Mouse (Mus musculus) lung, embryonic 16.5 days (tissue): ENCODE data around the gene Lst1. TPM values are rescaled to one million over a fixed set of nuclear protein-coding genes. Genes with fewer than 3 reads are reported as not detected.
A peak's percentile ranks its signal among the peaks of the same experiment; 100 is the strongest.

Experiments
- ATAC-seq: fragments of 200-750 bp; cut with Nextera tagmentation; 2 replicates; pipeline ENCODE4 v1.8.0; 2017; ENCODE audit warnings: low read depth, mild to moderate bottlenecking, moderate library complexity
- H3K27ac ChIP-seq: fragments of 300-500 bp; sonication (generic); 2 replicates; pipeline ENCODE4 v1.5.1; 2014; ENCODE audit warnings: mild to moderate bottlenecking, control low read depth, low read length
- H3K27me3 ChIP-seq: fragments of 300-500 bp; sonication (generic); 2 replicates; pipeline ENCODE4 v1.6.1; 2014; ENCODE audit warnings: low read depth, low read length, mixed read lengths; ENCODE audit not compliant: control insufficient read depth, insufficient read depth
- H3K36me3 ChIP-seq: fragments of 300-500 bp; sonication (generic); 2 replicates; pipeline ENCODE4 v1.6.1; 2014; ENCODE audit warnings: low read length; ENCODE audit not compliant: control insufficient read depth, insufficient read depth
- H3K4me1 ChIP-seq: fragments of 300-500 bp; sonication (generic); replicated peaks from 2 replicates; pipeline ENCODE4 v1.6.1; 2014; ENCODE audit warnings: low read length, mixed read lengths; ENCODE audit not compliant: control insufficient read depth, insufficient read depth
- H3K4me2 ChIP-seq: fragments of 300-500 bp; sonication (generic); 2 replicates; pipeline ENCODE4 v1.6.1; 2014; ENCODE audit warnings: low read depth, low read length, control low read depth
- H3K4me3 ChIP-seq: fragments of 300-500 bp; sonication (generic); 2 replicates; pipeline ENCODE4 v1.5.1; 2014; ENCODE audit warnings: mild to moderate bottlenecking, low read length, control low read depth
- H3K9ac ChIP-seq: fragments of 300-500 bp; sonication (generic); 2 replicates; pipeline ENCODE4 v1.6.1; 2014; ENCODE audit warnings: low read length, control low read depth
- H3K9me3 ChIP-seq: fragments of 300-500 bp; sonication (generic); 2 replicates; pipeline ENCODE4 v1.6.1; 2016; ENCODE audit warnings: low read length; ENCODE audit not compliant: control insufficient read depth
- WGBS: fragments of 180-500 bp; shearing (Covaris S2); extraction: QIAGEN DNeasy Blood & Tissue Kit; methylation state at CpG from one replicate; pipeline ENCODE4 v1.1.7; 2014; 5-methylcytosine and 5-hydroxymethylcytosine counted together
- polyA plus RNA-seq: library from polyadenylated mRNA; unstranded; fragments of >200 nt; fragmentation: Nextera tagmentation; extraction: Ambion mirVana; gene quantifications from 2 replicates; pipeline ENCODE4 v1.2.1, GENCODE M21; 2015

The Lst1 gene
- polyA plus RNA-seq, 1 experiment from 2014 or later, result 11.3 TPM

GRCm38 (mm10) chr17:35232659-35233058 is 44.4 kb upstream of the Lst1 start:
- H3K4me3 ChIP-seq, result no peak overlapping the region
- H3K9ac ChIP-seq, result peak overlapping the region; percentile 5; the same call in 1 of the 2 replicates
- no peaks in the 10 kb centered on the region for H3K27me3 ChIP-seq
- H3K4me2 ChIP-seq, result no peak overlapping the region
- no peak for ATAC-seq
- peaks cover 28% of the 10 kb centered on the region for H3K4me1 ChIP-seq
- 69% methylated on average over 5 of the region's 5 CpGs for WGBS
- H3K36me3 ChIP-seq, result peaks cover 25% of the 10 kb centered on the region
- no peaks in the 10 kb centered on the region for H3K9me3 ChIP-seq
- peak overlapping the region; percentile 99 for H3K27ac ChIP-seq

- peaks cover 27% of the 10 kb centered on the region for H3K36me3 ChIP-seq
- no peak overlapping the region for H3K4me3 ChIP-seq
- WGBS, result 15% methylated on average over 12 of the region's 12 CpGs
- no peak overlapping the region for H3K4me2 ChIP-seq
- no peak overlapping the region for H3K9ac ChIP-seq
- H3K4me1 ChIP-seq, result peaks cover 28% of the 10 kb centered on the region
- ATAC-seq, result no peak
- H3K27ac ChIP-seq, result peak overlapping the region; percentile 5; the same call in 1 of the 2 replicates
- no peaks in the 10 kb centered on the region for H3K27me3 ChIP-seq
- H3K9me3 ChIP-seq, result no peaks in the 10 kb centered on the region
Measured at GRCm38 (mm10) chr17:35232043-35232442, 43.8 kb upstream of the Lst1 start.

- ATAC-seq, result no peak
- no peak overlapping the region for H3K9ac ChIP-seq
- peaks cover 30% of the 10 kb centered on the region for H3K36me3 ChIP-seq
Measured at GRCm38 (mm10) chr17:35231022-35231421, 42.8 kb upstream of the Lst1 start.

GRCm38 (mm10) chr17:35226561-35227046 is 38.4 kb upstream of the Lst1 start:
- 79% methylated on average over 14 of the region's 14 CpGs for WGBS
- H3K27me3 ChIP-seq, result no peaks in the 10 kb centered on the region
- no peak overlapping the region for H3K4me2 ChIP-seq
- no peak overlapping the region for H3K27ac ChIP-seq
- no peaks in the 10 kb centered on the region for H3K9me3 ChIP-seq
- ATAC-seq, result no peak
- no peak overlapping the region for H3K9ac ChIP-seq
- peaks cover 37% of the 10 kb centered on the region for H3K36me3 ChIP-seq
- no peak overlapping the region for H3K4me3 ChIP-seq
- H3K4me1 ChIP-seq, result no peaks in the 10 kb centered on the region; the same call in 1 of the 2 replicates

More at GRCm38 (mm10) chr17:35231022-35231421, 42.8 kb upstream of the Lst1 start:
- Histone ChIP-seq H3K27ac (no peak overlapping the region), H3K4me3 (no peak overlapping the region), H3K9me3 (no peaks in the 10 kb centered on the region), H3K4me2 (no peak overlapping the region), H3K27me3 (no peaks in the 10 kb centered on the region), H3K4me1 (peaks cover 24% of the 10 kb centered on the region)
- WGBS, result 86% methylated on average over 10 of the region's 10 CpGs

GRCm38 (mm10) chr17:35225456-35225855 is 37.2 kb upstream of the Lst1 start:
- H3K9ac ChIP-seq, result no peak overlapping the region
- no peak overlapping the region for H3K4me2 ChIP-seq
- H3K27ac ChIP-seq, result no peak overlapping the region
- peaks cover 30% of the 10 kb centered on the region for H3K36me3 ChIP-seq
- 94% methylated on average over 5 of the region's 5 CpGs for WGBS
- H3K9me3 ChIP-seq, result no peaks in the 10 kb centered on the region
- H3K4me1 ChIP-seq, result peaks cover under 1% of the 10 kb centered on the region
- H3K27me3 ChIP-seq, result no peaks in the 10 kb centered on the region
- no peak overlapping the region for H3K4me3 ChIP-seq
- ATAC-seq, result no peak

- Histone ChIP-seq H3K4me1 (peaks cover 8% of the 10 kb centered on the region), H3K27ac (no peak overlapping the region), H3K36me3 (peaks cover 27% of the 10 kb centered on the region), H3K4me3 (no peak overlapping the region), H3K4me2 (no peak overlapping the region), H3K27me3 (no peaks in the 10 kb centered on the region), H3K9me3 (no peaks in the 10 kb centered on the region), H3K9ac (no peak overlapping the region)
- no peak for ATAC-seq
- WGBS, result 96% methylated on average over 4 of the region's 4 CpGs
Measured at GRCm38 (mm10) chr17:35224641-35225040, 36.4 kb upstream of the Lst1 start.

GRCm38 (mm10) chr17:35222299-35222698 is 34.1 kb upstream of the Lst1 start:
- peaks cover 11% of the 10 kb centered on the region for H3K36me3 ChIP-seq
- peaks cover 8% of the 10 kb centered on the region for H3K4me1 ChIP-seq
- no peak for ATAC-seq
- no peaks in the 10 kb centered on the region for H3K27me3 ChIP-seq
- no peak overlapping the region for H3K4me2 ChIP-seq
- H3K9me3 ChIP-seq, result no peaks in the 10 kb centered on the region
- H3K27ac ChIP-seq, result peak overlapping the region; percentile 71
- H3K4me3 ChIP-seq, result no peak overlapping the region
- no peak overlapping the region for H3K9ac ChIP-seq
- 60% methylated on average over 6 of the region's 6 CpGs for WGBS

GRCm38 (mm10) chr17:35220156-35220952 is 32.1 kb upstream of the Lst1 start, which contains the start of gene Gm16181:
Gene Gm16181 (plus strand): TSS chr17:35220834.
- H3K27me3 ChIP-seq, result no peaks in the 10 kb centered on the region
- peak within 1 kb of the TSS; percentile 77 for H3K27ac ChIP-seq
- H3K9me3 ChIP-seq, result no peaks in the 10 kb centered on the region
- peaks cover 8% of the 10 kb centered on the region; the same call in 1 of the 2 replicates for H3K4me1 ChIP-seq
- ATAC-seq, result peak; percentile 56
- no peak within 1 kb of the TSS for H3K4me3 ChIP-seq
- 57% methylated on average over 28 of the region's 28 CpGs for WGBS
- peaks cover 5% of the 10 kb centered on the region for H3K36me3 ChIP-seq
- no peak within 1 kb of the TSS for H3K9ac ChIP-seq
- no peak within 1 kb of the TSS for H3K4me2 ChIP-seq

- 71% methylated on average over 6 of the region's 6 CpGs for WGBS
Measured at GRCm38 (mm10) chr17:35219601-35220041, 31.4 kb upstream of the Lst1 start.

More at GRCm38 (mm10) chr17:35219601-35220041, 31.4 kb upstream of the Lst1 start:
- H3K36me3 ChIP-seq, result peaks cover 2% of the 10 kb centered on the region; the same call in 1 of the 2 replicates
- H3K9ac ChIP-seq, result no peak overlapping the region
- ATAC-seq, result no peak
- H3K4me1 ChIP-seq, result peaks cover 8% of the 10 kb centered on the region; the same call in 1 of the 2 replicates
- H3K4me3 ChIP-seq, result no peak overlapping the region
- H3K9me3 ChIP-seq, result no peaks in the 10 kb centered on the region
- H3K27me3 ChIP-seq, result no peaks in the 10 kb centered on the region
- H3K27ac ChIP-seq, result peak overlapping the region; percentile 77
- H3K4me2 ChIP-seq, result no peak overlapping the region
